Mouse (Mus musculus): ENCODE measurements at regions not wholly inside any gene's neighbourhood (a gene's known extent, or its start where the extent isn't known, plus 50 kb on each side); places are given as distances from the start of the nearest gene placed in this dataset.

DNA sequence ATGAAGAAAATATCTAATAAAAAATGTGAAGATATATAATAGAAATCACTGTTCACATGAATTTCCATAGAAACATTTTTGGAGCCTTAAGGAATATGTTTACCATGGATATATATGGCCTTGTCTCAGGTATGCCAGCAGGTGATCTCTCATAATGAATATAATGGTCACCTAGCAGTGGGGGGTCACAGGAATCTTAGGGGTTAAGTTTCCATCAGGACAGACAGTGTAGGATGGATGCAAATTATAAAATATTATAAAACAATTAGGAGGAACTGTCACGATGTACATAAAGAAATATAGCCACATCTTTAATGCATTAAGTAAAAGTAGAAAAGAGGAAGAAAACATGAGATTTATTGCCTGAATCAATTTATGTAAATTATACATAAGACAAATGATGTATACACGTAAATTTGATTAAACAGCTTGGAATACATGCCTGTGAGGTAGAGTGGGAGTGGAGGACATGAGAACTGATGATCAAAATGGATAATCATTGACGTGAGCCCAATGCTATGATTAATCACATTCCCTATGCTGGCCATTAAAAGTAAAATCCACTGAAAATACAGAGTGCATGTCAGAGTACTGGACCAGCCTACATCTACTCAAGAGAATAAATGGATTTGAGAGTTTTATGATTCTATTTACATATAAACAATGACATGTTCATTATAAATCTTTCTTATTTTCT is 693.0 kb upstream of the Gpc5 start:
- no peak for DNase-seq (ENCODE audit: low read depth, low spot score)

DNA sequence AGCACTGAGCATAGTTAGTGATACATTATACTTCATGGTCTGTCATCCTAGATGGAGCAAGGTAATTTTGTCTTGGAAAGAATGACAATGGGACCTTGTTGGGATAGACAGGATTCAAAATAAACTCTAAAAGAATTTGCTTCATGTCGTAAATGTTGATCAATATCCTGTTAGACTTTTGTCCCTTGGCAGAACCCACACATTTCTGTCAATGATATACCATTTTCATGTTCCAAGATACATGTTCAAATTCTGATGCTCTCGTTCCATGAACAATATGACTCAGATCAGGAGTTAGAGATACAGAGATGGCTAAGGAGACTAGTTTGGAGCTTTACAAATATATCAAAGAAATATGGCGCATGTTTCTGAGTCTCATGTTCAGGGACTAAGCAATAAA is 673.2 kb upstream of the Gpc5 start:
- no peak for DNase-seq (ENCODE audit: low read depth, low spot score)

DNA sequence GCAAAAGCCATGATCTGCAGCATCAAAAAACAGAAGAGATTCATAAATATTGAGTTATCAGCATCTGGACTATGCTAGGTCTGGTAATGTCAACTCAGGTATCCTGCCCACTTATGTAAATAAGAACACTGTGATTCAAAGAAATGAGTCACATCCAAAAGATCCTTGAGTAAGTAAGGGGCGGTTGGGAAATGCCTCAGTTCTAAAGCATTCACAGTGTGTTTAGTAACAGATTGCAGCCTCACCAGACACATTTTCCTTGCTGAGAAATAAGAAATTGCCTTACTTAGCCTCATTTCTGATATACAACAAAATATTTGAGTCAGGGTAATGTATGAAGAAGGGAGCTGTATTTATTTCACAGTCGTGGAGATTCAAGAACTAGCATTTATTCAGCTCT is 666.5 kb upstream of the Gpc5 start:
- DNase-seq (ENCODE audit: low read depth, low spot score): no peak
